In the genomic region with DNA sequence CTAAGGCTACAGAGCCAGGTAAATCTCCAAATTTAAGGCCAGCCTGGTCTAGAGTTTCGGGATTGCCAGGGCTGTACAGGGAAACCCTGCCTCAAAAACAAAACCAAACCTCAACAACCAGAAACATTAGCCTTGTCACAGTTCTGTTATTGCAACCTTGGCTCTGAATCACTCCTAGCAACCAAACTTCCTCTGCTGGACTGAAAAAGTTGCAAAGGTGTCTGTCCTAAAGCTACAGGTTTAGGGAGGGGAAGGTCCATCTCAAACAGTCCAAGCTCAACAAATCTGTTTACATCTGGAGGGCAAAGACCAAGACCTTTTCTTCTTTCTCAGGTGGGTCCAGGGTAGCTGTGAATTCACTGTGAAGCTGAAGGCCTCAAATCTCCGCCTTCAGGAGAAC, we compare ENCODE assay signal across 32 mouse cellular contexts. TPM values are rescaled to one million over a fixed set of nuclear protein-coding genes. Genes with fewer than 3 reads are reported as not detected.
DNase-seq lines count a peak whose midpoint lies in the region; ATAC-seq and TF ChIP-seq lines count a peak whose summit lies in the region.
"Had no signal": no experiment of that assay in that cellular context is flagged by ENCODE, and none has a peak within 500 bp of the region (broad histone marks: within the 10 kb centered on the region; RNA-seq: fewer than 3 reads in every experiment).

No protein-coding gene starts in this region.

- 0 out of 2 replicates have a peak overlapping the region, but pooled peaks have one; percentile 7 for H3K27ac ChIP-seq in intestine, embryonic 15.5 days
- H3K27ac ChIP-seq in liver, embryonic 13.5 days, result peak overlapping the region; percentile 9; the same call in 1 of the 2 replicates
- no peak overlapping the region for H3K27ac ChIP-seq in gastrocnemius, adult 2 months
- no peak overlapping the region for H3K27ac ChIP-seq in midbrain, embryonic 10.5 days (replicated peaks)
- H3K27ac ChIP-seq: hindbrain, embryonic 14.5 days; limb, embryonic 12.5 days had no signal

- H3K4me3 ChIP-seq in megakaryocyte, embryonic 14.5 days (replicated peaks), result peak overlapping the region; percentile 56
- H3K4me3 ChIP-seq in intestine, embryonic 15.5 days (replicated peaks), result no peak overlapping the region
- no peak overlapping the region for H3K4me3 ChIP-seq in liver, embryonic 13.5 days (replicated peaks)
- no peak overlapping the region for H3K4me3 ChIP-seq in gastrocnemius, adult 2 months
- H3K4me3 ChIP-seq in midbrain, embryonic 10.5 days, result no peak overlapping the region
- H3K4me3 ChIP-seq: erythroblast, embryonic 14.5 days; forebrain, embryonic 12.5 days; limb, embryonic 12.5 days had no signal

- H3K4me1 ChIP-seq in megakaryocyte, embryonic 14.5 days, result peaks cover 93% of the 10 kb centered on the region
- peaks cover 39% of the 10 kb centered on the region for H3K4me1 ChIP-seq in intestine, embryonic 15.5 days (replicated peaks)
- H3K4me1 ChIP-seq in liver, embryonic 13.5 days (replicated peaks), result peaks cover 86% of the 10 kb centered on the region
- peaks cover 38% of the 10 kb centered on the region for H3K4me1 ChIP-seq in midbrain, embryonic 10.5 days

- WGBS in intestine, embryonic 15.5 days, result 98% methylated on average over 2 of the region's 2 CpGs
- 88% methylated on average over 2 of the region's 2 CpGs for WGBS in liver, embryonic 13.5 days (ENCODE audit: insufficient replicate concordance)
- 98% methylated on average over 2 of the region's 2 CpGs for WGBS in midbrain, embryonic 10.5 days

- DNase-seq in liver, embryonic 13.5 days, result no peak
- DNase-seq in yolk sac, embryonic 10.5 days (ENCODE audit: low spot score), result peak; percentile 62
- no peak for DNase-seq in gastrocnemius, adult 2 months
- DNase-seq in lung, postnatal 14 days, result no peak
- no peak for DNase-seq in midbrain, embryonic 10.5 days (ENCODE audit: low spot score)
- DNase-seq: adrenal gland, postnatal 10 days; cerebellum, adult 11 months; forebrain, postnatal 0 days; gastrocnemius, postnatal 14 days; heart, adult 18-20 months; heart, postnatal 36 days; kidney, adult 2 months; kidney, postnatal 36 days; lung, postnatal 4 days; right cerebral cortex, adult 18-20 months; thymus, postnatal 4 days had no signal

- no peak for ATAC-seq in megakaryocyte, adult 5-6 weeks (ENCODE audit: poor library complexity, severe bottlenecking)
- no peak for ATAC-seq in intestine, embryonic 15.5 days
- no peak for ATAC-seq in liver, embryonic 13.5 days (ENCODE audit: low read depth)
- ATAC-seq: forebrain, postnatal 0 days; midbrain, embryonic 16.5 days; Patski had no signal

- no peak overlapping the region; the same call in 1 of the 2 replicates for H3K4me2 ChIP-seq in intestine, embryonic 15.5 days (replicated peaks)
- H3K4me2 ChIP-seq in liver, embryonic 13.5 days, result no peak overlapping the region
- H3K4me2 ChIP-seq: forebrain, embryonic 12.5 days; heart, embryonic 11.5 days; hindbrain, embryonic 14.5 days; limb, embryonic 12.5 days; midbrain, embryonic 11.5 days had no signal

- no peaks in the 10 kb centered on the region for H3K27me3 ChIP-seq in megakaryocyte, embryonic 14.5 days (replicated peaks)
- H3K27me3 ChIP-seq in intestine, embryonic 15.5 days (replicated peaks), result no peaks in the 10 kb centered on the region
- no peaks in the 10 kb centered on the region for H3K27me3 ChIP-seq in liver, embryonic 13.5 days
- H3K27me3 ChIP-seq in midbrain, embryonic 10.5 days (ENCODE audit: low read depth, poor library complexity, severe bottlenecking), result no peaks in the 10 kb centered on the region
- H3K27me3 ChIP-seq: CH12.LX; forebrain, embryonic 12.5 days; limb, embryonic 12.5 days; Patski had no signal

- intact Hi-C loops in gastrocnemius, adult 2 months (cut with DNase I), result no loop called here

- H3K36me3 ChIP-seq in megakaryocyte, embryonic 14.5 days (replicated peaks; ENCODE audit: low read length), result peaks cover 60% of the 10 kb centered on the region
- H3K36me3 ChIP-seq in intestine, embryonic 15.5 days, result peaks cover 9% of the 10 kb centered on the region; the same call in 1 of the 2 replicates
- H3K36me3 ChIP-seq in liver, embryonic 13.5 days, result peaks cover 24% of the 10 kb centered on the region
- peaks cover 47% of the 10 kb centered on the region for H3K36me3 ChIP-seq in midbrain, embryonic 10.5 days

- H3K9ac ChIP-seq in intestine, embryonic 15.5 days, result no peak overlapping the region
- no peak overlapping the region for H3K9ac ChIP-seq in liver, embryonic 13.5 days
- H3K9ac ChIP-seq: forebrain, embryonic 12.5 days; forebrain, postnatal 0 days; hindbrain, embryonic 14.5 days; limb, embryonic 12.5 days had no signal

- no peaks in the 10 kb centered on the region for H3K9me3 ChIP-seq in megakaryocyte, embryonic 14.5 days
- H3K9me3 ChIP-seq in intestine, embryonic 15.5 days, result no peaks in the 10 kb centered on the region
- no peaks in the 10 kb centered on the region for H3K9me3 ChIP-seq in liver, embryonic 13.5 days (replicated peaks)
- no peaks in the 10 kb centered on the region for H3K9me3 ChIP-seq in midbrain, embryonic 10.5 days (replicated peaks)
- H3K9me3 ChIP-seq: forebrain, embryonic 12.5 days; limb, embryonic 12.5 days had no signal

- no peak for TF ChIP-seq CTCF in gastrocnemius, adult 2 months (IDR thresholded peaks at IDR 0.05)

RNA-seq across cellular contexts. Expression of a gene that starts 3.4 kb away (rescaled TPM):
- polyA plus RNA-seq in megakaryocyte, embryonic 14.5 days (2012; ENCODE audit: insufficient read depth, low replicate concordance), result 39.1 and 72.4 TPM in 2 replicates
- total RNA-seq in megakaryocyte, adult 5-6 weeks (2015), result 5.6 and 6.0 TPM in 2 replicates
- total RNA-seq in megakaryocyte, adult 5-6 weeks (2017), result 48.1 and 50.6 TPM in 2 replicates
- polyA plus RNA-seq in intestine, embryonic 15.5 days (2015; fragmentation: Nextera tagmentation; extraction: Ambion mirVana), result 58.3 and 59.2 TPM in 2 replicates
- polyA plus RNA-seq in liver, embryonic 13.5 days (2015; fragmentation: Nextera tagmentation; extraction: Ambion mirVana), result 7.8 and 8.6 TPM in 2 replicates
- 10 to 100 TPM; 26.5 to 30.2 TPM for total RNA-seq in gastrocnemius, adult 2 months (2021)
- 3.0 and 5.2 TPM in 2 replicates for polyA plus RNA-seq in midbrain, embryonic 10.5 days (2016; fragmentation: Nextera tagmentation; extraction: Ambion mirVana)

RNA-seq across cellular contexts. Expression of a gene that starts 5.2 kb away (rescaled TPM):
- 4.2 TPM in 1 of 2 replicates, not detected in the other for polyA plus RNA-seq in megakaryocyte, embryonic 14.5 days (2012; ENCODE audit: insufficient read depth, low replicate concordance)
- total RNA-seq in megakaryocyte, adult 5-6 weeks (2015), result 0.54 and 1.6 TPM in 2 replicates
- not detected in 2 replicates for total RNA-seq in megakaryocyte, adult 5-6 weeks (2017)
- 0.43 and 1.5 TPM in 2 replicates for polyA plus RNA-seq in intestine, embryonic 15.5 days (2015; fragmentation: Nextera tagmentation; extraction: Ambion mirVana)
- polyA plus RNA-seq in liver, embryonic 13.5 days (2015; fragmentation: Nextera tagmentation; extraction: Ambion mirVana), result 0.27 TPM in 1 of 2 replicates, not detected in the other
- not detected for total RNA-seq in gastrocnemius, adult 2 months (2021)
- 0.19 and 0.25 TPM in 2 replicates for polyA plus RNA-seq in midbrain, embryonic 10.5 days (2016; fragmentation: Nextera tagmentation; extraction: Ambion mirVana)
- total RNA-seq: adrenal gland, postnatal 10 days; heart, adult 18-20 months; heart, postnatal 36 days had no signal
- polyA plus RNA-seq: embryonic facial prominence, embryonic 14.5 days; erythroblast, embryonic 14.5 days; heart, embryonic 11.5 days; kidney, embryonic 16.5 days; liver, embryonic 16.5 days; midbrain, embryonic 11.5 days; stomach, embryonic 14.5 days had no signal

RNA-seq across cellular contexts. Expression of a gene that starts 6.1 kb away (rescaled TPM):
- polyA plus RNA-seq in megakaryocyte, embryonic 14.5 days (2012; ENCODE audit: insufficient read depth, low replicate concordance), result 15.8 and 94.8 TPM in 2 replicates
- total RNA-seq in megakaryocyte, adult 5-6 weeks (2015), result 40.7 and 62.5 TPM in 2 replicates
- total RNA-seq in megakaryocyte, adult 5-6 weeks (2017), result 25.5 and 67.0 TPM in 2 replicates
- polyA plus RNA-seq in intestine, embryonic 15.5 days (2015; fragmentation: Nextera tagmentation; extraction: Ambion mirVana), result 48.4 and 52.6 TPM in 2 replicates
- polyA plus RNA-seq in liver, embryonic 13.5 days (2015; fragmentation: Nextera tagmentation; extraction: Ambion mirVana), result 38.7 and 50.1 TPM in 2 replicates
- 1 to 10 TPM in 1 of 2 experiments, not detected in 1; 2.4 TPM for total RNA-seq in gastrocnemius, adult 2 months (2021)
- 103 and 104 TPM in 2 replicates for polyA plus RNA-seq in midbrain, embryonic 10.5 days (2016; fragmentation: Nextera tagmentation; extraction: Ambion mirVana)

RNA-seq across cellular contexts. Expression of a gene that starts 9.8 kb away (rescaled TPM):
- 164 and 252 TPM in 2 replicates for polyA plus RNA-seq in megakaryocyte, embryonic 14.5 days (2012; ENCODE audit: insufficient read depth, low replicate concordance)
- total RNA-seq in megakaryocyte, adult 5-6 weeks (2015), result 15.4 TPM in 1 of 2 replicates, not detected in the other
- total RNA-seq in megakaryocyte, adult 5-6 weeks (2017), result 45.4 TPM in 1 of 2 replicates, not detected in the other
- polyA plus RNA-seq in intestine, embryonic 15.5 days (2015; fragmentation: Nextera tagmentation; extraction: Ambion mirVana), result 41.5 and 51.1 TPM in 2 replicates
- polyA plus RNA-seq in liver, embryonic 13.5 days (2015; fragmentation: Nextera tagmentation; extraction: Ambion mirVana), result 5.1 and 11.3 TPM in 2 replicates
- total RNA-seq in gastrocnemius, adult 2 months (2021), result 10 to 100 TPM; 19.4 to 21.7 TPM
- polyA plus RNA-seq in midbrain, embryonic 10.5 days (2016; fragmentation: Nextera tagmentation; extraction: Ambion mirVana), result 46.2 and 55.1 TPM in 2 replicates

RNA-seq across cellular contexts. Expression of a gene that starts 10.0 kb away (rescaled TPM):
- polyA plus RNA-seq in megakaryocyte, embryonic 14.5 days (2012; ENCODE audit: insufficient read depth, low replicate concordance), result 0.68 and 3.9 TPM in 2 replicates
- 0.20 and 1.8 TPM in 2 replicates for total RNA-seq in megakaryocyte, adult 5-6 weeks (2015)
- total RNA-seq in megakaryocyte, adult 5-6 weeks (2017), result 2.4 and 3.0 TPM in 2 replicates
- 4.3 and 5.0 TPM in 2 replicates for polyA plus RNA-seq in intestine, embryonic 15.5 days (2015; fragmentation: Nextera tagmentation; extraction: Ambion mirVana)
- polyA plus RNA-seq in liver, embryonic 13.5 days (2015; fragmentation: Nextera tagmentation; extraction: Ambion mirVana), result 0.22 and 0.47 TPM in 2 replicates
- under 1 TPM; 0.14 to 0.61 TPM for total RNA-seq in gastrocnemius, adult 2 months (2021)
- 2.9 and 4.4 TPM in 2 replicates for polyA plus RNA-seq in midbrain, embryonic 10.5 days (2016; fragmentation: Nextera tagmentation; extraction: Ambion mirVana)
- total RNA-seq: CH12.LX had no signal

Comparison
In these comparisons a context has a peak if more than half of its experiments do, and no peak if none do; other contexts are left out.
1. H3K27ac ChIP-seq: peak in intestine, embryonic 15.5 days (single experiment) and liver, embryonic 13.5 days (single experiment); none in gastrocnemius, adult 2 months (single experiment) and midbrain, embryonic 10.5 days (single experiment).